Mouse (Mus musculus): ENCODE results near the gene Gstm1.

Gstm1 gene

DNA sequence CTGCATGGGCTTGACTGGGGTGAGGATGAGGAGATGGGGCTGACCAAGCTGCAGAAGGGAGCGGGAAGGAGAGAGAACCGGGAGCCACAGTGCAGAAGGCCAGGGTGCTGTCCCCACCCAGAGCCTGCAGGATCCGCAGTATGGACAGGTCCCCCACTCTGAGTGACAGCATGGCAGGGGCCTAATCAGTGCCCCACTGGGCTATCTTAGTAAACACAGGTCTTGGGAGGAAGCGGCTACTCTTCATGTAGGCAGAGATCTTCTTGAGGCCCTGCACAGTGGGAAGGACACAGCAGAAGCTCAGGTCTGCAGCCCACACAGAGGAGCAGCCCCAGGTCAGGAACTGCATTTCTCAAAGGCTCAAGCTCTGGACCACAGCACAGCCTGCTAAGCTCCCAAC lies 53.7 kb downstream of the Gstm1 start:
- DNase-seq: no peak
